Mouse (Mus musculus) cortical plate, adult 2 months (tissue): ENCODE data around the gene Tbc1d16.

Source experiments
- CTCF ChIP-seq: fragments of 200-500 bp; IDR thresholded peaks from 2 replicates; pipeline ENCODE4 v1.5.1; 2011; ENCODE audit warnings: mild to moderate bottlenecking, control low read depth, low read length; ENCODE audit not compliant: insufficient read depth; ENCODE audit errors: extremely low read depth
- POLR2A ChIP-seq: fragments of 200-500 bp; IDR thresholded peaks from 2 replicates; pipeline ENCODE4 v1.6.1; 2011; ENCODE audit warnings: mild to moderate bottlenecking, low read length, control low read depth; ENCODE audit not compliant: insufficient read depth; ENCODE audit errors: extremely low read depth

DNA sequence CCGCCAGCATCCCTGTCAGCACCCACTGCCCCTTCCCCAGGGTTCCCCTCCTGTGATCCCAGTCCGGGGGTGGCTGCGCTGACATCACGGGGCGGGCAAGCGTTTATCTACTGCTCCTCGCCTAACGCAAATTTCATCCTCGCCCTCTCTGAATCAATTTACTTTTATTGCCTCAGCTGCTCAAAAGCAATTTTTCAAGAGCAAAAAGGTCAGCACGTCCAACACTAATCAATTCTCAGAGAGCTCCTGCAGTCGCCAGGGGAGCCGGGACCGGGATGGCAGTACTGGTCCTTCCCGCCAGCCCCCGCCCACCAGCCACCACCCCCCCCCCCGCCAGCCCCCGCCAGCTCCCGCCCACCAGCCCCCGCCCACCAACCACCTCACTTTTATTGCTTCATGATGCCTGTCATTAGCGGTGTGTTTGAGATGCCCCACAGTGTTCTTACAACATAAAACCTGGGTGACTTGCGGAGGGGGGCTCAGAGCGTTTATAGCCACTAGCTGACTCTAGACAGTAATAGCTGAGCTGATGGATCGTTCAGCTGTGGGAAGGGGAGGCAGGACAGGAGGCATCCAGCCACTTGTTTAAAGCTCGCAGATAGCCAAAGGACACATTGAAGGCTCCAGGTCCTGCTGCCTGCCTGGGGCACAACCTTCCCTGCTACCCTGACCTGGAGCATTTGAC lies 98.1 kb downstream of the Tbc1d16 start:
- TF ChIP-seq POLR2A, result no peak
- no peak for TF ChIP-seq CTCF
